Mouse (Mus musculus): ENCODE results near the gene Mef2d.
"Not testable (repeated sequence)": the region's sequence is repeated elsewhere in the genome, so short reads cannot be mapped to it uniquely, and the experiment has no call there.

Mef2d gene

DNA sequence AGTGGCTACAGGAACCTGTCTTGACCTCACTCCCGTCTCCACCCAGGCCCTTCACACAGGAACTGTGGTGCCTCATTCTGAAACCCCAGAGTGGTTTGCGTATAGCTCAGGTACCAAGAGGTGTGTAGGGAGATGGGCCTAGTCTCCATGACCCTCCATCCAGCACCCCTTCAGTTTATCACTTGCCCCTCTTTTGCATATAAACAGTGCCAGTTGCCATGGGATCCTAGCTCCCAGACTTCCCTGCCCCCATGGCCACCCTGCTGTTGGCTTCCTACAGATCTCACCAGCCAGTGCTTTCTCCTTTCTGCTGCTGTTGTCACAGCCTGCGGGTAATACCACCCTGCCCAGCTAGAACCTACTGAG lies 8.8 kb downstream of the Mef2d start:
- no peak for DNase-seq

DNA sequence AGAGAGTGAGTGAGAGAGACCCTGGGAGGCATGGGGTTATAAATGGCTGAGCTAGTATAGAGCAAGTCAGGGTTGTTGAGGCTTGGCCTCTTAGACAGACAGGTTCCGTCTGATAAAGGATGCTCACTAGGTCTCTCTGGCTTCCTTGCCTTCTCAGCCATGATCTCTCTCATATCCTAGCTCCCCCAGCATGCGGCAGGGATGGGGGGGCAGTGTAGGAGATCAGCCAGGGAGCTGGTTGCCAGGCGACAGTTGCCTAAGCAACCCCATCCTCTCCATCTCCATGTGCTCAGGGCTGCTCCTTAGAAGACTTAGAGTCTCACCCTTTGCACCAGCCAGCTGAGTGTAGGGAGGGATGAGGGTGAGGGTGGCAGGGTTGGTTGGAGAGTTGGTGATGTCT lies 9.9 kb downstream of the Mef2d start:
- DNase-seq = no peak

DNA sequence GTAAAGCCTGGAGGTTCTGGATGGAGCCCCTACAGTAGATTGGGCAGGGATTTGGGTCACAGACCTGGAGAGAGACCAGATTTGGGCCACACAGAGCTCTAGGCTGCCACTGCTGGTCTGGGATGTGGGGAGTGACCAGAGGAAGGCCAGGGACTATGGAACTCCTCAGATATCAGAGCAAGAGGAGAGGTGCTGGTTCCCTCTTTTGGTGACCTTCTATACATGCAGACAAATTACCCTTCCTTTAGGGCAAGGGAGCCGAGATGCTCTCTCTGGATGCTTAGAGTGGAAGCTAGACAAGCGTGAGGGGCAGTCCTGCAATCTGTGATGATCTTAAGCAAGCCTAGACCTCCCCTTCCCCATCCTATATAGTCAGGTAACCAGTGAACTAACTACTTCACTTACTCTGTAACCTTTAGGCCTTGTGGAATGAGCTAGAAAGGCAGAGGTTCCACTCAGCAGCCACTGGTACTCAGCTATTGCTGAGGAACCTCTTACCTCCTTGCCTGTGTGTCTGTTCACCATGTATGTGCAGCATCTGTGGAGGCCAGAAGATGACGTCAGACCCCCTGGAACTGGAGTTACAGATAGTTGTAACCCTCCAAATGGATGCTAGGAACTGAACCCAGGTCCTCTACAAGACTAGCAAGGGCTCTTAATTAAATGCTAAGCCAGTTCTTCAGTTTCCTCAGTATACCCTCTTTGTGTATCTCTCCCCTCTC lies 11.3 kb downstream of the Mef2d start:
- no peak for DNase-seq

DNA sequence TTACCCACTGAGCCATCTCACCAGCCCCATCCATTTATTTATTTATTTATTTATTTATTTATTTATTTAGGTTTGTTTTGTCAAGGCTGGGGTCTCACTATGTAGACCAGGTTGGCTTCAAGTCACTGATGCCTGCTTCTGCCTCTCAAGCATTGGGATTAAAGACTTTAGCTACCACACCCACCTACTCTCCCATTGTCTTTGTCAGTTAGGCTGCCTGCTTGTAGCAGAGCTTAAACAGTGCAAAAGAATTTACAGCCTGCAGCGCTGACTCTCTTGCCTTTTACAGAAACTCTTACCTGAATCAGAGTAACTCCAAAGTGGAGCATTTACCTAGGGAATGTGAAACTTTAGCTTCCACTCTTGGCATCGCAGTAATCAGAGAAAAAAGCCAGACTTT lies 12.1 kb downstream of the Mef2d start:
- no peak for DNase-seq

DNA sequence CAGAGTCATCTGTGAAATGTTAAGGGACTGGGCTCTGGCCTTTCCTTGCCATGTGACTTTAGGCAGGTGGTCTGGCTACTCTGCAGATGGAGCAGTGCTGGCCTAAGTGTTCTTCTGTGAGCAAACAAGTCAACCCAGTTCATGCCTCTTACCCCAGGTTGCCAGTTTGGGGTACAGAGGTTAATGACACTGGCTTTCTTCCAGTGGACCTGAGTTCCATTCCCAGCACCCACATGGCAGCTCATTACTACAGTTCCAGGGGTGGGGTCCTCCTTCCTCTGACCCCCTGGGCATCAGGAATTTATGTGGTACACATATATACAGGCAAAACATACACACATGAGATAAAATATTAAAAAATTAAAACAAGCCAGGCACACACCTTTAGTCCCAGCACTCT lies 14.6 kb downstream of the Mef2d start:
- no peak for DNase-seq

DNA sequence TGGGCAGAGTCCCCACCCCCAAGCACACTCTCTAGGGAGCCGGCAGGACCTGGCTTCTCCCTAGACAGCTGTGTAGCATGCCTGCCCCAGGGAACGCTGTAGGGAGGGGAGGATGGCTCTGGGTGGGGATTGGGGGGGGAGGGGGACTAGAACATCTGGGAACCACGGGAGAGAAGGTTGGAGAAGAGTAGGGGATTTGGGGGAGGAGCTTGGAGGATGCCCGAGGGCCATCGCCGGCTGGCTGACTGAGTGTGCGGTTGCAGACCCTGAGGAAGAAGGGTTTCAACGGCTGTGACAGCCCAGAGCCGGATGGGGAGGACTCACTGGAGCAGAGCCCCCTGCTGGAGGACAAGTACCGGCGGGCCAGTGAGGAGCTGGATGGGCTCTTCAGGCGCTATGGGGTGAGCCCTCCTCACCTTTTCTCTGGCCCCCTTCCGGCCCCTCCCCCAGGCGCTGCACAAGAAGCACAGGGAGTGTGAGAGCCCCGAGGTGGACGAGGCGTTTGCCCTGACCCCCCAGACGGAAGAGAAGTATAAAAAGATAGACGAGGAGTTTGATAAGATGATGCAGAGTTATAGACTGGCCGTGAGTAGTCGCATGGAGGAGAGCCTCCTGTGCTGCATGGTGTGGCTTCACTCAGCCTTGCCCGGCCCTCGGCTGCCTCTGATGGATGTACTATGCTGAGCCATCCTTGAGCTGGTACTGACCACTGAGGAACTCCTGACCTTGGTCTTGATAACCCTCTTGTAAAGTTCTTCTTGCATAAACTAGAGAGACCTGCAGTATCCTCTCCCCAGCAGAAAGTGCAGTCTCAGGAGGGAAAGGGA lies 15.8 kb downstream of the Mef2d start:
- peak in 1 of 2 experiments; percentile 48 for DNase-seq

DNA sequence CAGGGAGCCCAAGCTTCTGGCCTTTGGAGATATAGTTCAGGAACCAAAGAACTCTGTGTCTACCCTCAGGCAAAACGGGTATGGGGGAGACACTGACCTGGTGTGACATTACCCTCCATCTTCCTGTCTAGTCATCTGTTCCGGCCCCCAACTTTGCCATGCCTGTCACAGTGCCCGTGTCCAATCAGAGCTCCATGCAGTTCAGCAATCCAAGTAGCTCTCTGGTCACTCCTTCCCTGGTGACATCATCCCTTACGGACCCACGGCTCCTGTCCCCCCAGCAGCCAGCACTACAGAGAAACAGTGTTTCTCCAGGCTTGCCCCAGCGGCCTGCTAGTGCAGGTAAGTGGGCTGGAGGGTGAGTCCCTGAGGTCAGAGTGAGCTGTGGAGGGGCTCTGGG lies 16.8 kb downstream of the Mef2d start:
- DNase-seq = no peak

DNA sequence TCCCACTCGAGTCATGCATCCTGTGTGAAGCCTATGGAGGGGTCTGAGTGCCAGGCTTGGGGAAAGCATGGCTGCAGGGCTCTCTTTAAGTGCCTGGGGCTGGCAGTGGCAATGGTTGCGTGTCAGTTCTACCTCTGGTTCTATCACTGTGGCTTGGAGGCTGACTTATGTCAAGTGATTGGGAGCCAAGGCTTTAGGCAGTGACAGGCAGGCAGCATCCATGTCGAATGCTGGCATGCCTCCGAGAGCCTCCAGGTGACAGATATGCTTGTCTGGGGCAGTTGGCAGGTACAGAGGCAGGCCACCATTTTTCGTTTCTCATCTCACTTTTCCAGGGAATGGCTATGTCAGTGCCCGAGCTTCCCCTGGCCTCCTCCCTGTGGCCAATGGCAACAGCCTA lies 18.7 kb downstream of the Mef2d start:
- no peak for DNase-seq

DNA sequence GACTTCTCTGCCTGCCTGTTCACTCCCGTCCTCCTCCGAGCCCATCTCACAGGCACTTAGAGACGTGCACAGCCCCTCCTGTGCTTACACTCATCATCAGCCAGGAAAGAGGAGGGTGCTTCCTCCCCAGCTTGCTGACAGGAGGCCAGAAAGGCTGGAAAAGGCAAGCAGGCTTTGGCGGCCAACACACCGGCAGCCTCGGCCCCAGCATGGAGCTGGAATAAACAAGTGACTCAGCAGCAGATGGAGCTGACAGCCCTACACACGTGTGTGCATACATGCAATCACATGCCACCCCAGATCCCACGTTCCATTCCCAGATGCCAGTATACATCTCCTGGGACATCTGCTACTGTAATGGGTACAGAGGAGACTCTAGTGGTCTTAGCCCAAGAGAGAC lies 20.1 kb downstream of the Mef2d start:
- no peak for DNase-seq

DNA sequence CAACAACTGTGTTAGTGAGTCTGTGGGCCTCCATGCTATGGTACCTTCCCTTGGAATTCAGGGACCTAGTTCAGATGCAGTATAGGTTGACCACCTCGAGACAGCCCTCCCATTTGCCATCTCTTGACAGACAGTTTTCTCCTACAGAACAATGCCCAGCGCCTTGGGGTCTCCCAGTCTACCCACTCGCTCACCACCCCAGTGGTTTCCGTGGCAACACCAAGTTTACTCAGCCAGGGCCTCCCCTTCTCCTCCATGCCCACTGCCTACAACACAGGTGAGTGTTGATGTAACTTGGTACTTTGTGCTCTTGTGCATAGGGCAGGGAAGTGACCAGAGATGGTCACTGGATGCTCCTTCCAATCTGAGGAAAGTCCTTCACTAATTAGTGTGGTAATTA lies 20.6 kb downstream of the Mef2d start:
- DNase-seq = no peak

DNA sequence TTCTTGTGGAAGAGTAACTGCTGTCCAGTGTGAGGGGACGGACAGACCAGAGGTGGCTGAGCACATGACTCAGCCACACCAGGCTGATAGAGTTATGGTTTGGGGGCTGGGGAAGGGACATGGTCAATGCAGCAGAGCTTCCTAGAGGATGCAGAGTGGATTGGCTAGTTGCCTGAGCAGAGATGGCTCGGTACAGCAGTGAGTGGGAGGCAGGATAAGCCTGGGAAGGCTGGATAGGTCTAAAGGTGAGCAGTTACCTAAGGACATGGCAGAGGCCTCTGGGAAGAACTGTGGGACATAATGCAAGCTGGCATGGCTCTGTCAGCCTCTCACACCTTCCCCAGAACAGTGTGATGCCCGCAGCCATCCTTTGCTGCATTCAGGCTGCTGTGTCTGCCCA lies 21.7 kb downstream of the Mef2d start:
- no peak for DNase-seq

DNA sequence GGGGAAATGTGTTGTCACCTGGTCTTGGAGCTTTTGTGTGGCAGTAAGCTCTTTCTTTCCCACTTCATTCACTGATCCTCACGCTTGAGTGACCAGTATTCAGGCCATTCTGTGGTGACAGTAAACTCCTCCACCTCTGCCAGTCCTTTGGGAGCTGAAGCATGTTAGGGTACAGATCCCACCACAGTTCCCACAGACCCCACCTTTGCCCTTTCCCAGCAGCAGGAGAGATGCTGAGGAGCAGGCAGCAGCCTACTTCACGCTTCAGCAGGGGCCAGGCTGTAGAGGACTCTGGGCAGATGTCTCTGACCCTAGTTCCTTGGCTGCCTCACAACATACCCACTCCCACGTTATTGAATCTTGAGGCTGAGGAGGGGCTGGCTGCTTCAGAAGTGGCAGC lies 22.1 kb downstream of the Mef2d start:
- DNase-seq = no peak

DNA sequence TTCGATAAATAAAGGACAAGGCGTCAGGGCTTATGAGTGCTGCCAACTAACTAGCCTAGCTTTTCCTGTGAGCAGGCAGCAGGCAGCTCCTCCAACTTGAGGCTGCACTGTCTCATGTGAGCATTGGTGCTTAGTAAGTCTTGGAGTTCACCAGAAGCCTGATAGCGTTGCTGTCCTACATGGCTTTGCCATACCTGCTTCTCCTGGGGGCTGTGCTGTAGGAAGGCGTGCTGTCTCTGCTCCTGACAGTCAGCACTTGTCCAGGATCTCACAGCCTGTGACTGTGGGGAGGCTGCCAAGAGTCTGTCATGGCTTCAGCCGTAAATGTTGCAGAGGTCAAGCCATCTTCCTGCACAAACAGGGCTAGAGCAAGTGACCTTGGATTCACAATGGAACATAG lies 23.9 kb downstream of the Mef2d start:
- no peak for DNase-seq

DNA sequence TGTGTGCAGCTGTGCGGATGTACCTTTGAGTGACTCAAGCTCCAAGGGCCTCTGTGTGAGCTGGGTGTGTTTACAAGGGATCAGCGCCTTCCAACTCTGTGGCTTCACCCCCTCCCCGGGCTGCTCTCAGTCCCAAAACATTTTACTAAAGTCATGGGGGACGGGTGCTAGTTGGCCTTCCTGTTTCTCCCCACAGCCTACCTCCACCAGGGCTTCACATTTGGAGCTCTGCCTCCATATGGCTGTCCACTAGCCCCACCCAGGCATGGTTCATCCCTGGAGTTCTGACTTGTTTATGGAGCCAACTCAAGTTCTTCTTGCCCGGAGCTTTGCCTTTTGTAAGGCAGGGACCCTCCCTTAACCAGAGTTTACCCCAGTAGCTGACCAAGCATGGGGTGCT lies 28.2 kb downstream of the Mef2d start:
- DNase-seq = no peak

DNA sequence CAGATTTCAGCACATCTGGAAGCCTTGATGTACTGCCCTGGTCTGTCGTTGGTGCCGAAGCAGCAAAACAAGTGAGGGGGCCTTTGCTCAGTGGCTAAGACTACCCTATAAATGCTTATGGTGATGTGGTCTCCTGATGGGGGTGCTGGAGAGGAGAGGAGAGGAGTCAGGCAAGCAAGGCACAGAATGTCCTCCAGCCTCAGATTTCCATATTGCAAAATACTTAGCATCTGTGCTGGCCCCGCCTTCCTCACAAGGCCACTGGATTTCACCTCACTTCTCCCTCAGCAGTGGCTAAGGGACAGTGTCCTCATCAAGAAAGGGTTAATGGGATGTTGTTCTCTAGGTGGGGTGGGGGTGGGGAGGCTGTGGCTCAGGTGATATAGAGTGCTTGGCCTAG lies 30.3 kb downstream of the Mef2d start:
- no peak for DNase-seq

DNA sequence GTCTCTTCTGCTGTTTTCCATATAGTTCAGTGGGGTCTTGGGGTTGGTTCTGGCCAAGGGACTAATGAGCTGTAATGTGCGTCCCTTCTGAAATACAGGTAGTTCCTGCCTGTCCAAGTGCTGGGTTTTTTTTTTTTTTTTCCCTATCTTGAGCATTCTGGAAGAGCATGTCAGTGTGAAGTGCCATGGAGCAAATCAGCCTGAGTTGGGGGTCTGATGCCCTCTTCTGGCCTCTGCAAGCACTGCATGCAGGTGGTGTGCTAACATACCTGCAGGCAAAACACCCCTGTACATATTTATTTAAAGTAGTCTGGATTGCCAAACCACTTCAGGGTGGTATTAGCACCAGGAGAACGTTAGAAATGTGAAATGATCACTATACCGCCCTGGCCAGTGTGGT lies 31.2 kb downstream of the Mef2d start:
- DNase-seq = peak; percentile 46 to 71

DNA sequence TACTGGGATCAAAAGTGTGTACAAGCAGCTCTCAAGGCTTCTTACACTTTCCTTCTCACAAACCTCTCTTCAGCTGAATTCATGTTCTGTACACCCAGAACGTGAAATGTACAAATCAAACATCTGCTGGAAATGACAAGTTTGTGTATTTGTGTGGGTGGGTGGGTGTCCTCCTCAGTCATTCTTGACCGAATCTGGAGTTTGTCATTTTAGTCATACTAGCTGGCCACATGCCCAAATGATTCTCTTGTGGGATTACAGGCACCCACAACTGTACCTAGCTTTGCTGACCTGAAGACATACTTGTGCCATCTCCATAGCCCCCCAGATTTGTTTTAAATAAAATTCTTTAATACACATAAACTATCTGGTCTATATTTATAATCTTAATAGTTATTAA lies 32.7 kb downstream of the Mef2d start:
- no peak for DNase-seq

DNA sequence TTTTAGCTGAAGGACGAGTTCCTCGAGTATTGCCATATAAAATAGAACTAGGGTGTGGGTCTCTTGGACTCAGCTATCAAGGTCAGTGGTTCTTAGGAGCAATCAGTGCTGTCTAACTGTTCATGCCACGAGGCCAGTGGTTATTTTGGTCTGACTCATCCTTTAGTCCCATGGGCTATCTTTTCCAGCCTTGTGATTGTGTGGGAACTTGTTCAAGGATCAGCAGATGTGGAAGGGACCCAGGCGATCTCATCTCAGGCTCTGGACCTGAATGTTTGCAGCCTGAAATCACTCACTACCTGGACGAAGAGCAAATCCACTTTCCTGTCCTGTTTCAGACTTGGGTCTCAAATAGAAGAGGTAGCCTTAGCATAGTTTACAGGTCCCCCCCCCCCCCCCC lies 34.9 kb downstream of the Mef2d start:
- no peak for DNase-seq

DNA sequence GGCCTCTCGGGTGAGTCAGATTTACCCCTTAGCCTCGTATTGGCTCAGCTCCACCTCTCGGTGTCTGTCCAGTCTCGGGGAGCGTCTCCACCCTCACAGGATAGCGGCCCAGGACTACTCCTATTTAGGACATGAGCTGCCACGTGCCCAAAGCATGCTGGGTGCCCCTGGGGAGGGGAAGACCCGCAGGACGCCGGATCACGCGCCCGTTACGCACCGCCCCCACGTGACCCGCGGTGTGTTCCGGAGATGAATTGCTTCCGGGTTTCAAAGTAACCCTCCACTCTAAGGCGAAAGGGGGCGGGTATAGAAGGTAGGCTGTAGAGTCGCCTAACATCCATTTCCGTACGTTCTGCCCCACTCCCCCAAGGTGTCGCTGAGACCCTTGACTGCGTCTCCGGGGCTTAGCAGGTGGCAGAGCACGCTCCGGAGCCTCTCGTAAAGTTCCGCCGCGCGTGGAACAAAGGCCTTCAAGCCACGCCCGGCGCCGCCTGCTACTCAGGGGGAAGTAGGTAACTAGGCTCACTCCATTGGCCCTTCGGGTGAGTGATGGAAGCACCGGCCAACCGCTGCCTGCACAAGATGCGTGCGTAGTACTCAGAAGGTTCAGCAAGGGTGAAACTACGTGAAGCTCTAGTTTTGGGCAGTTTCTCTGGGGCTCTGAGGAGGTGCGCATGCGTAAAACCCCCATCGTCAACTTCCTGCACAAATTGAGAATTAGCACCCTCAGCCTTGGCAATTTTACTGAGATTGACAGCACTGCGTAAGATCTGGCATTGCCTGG lies 35.6 kb downstream of the Mef2d start:
- DNase-seq = peak; percentile 98

DNA sequence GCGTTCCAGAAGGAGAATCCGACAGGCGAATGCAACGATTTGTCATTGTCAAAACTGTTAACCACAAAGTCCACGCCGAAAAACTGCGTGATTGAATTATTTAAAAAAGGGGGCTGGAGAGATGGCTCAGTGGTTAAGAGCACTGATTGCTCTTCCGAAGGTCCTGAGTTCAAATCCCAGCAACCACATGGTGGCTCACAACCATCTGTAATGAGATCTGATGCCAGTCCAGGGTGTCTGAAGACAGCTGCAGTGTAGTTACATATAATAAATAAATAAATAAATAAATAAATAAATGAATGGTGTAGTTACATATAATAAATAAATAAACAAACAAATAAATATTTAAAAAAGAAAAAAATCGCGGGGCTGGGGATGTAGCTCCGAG lies 36.2 kb downstream of the Mef2d start:
- DNase-seq = not testable (repeated sequence)

DNA sequence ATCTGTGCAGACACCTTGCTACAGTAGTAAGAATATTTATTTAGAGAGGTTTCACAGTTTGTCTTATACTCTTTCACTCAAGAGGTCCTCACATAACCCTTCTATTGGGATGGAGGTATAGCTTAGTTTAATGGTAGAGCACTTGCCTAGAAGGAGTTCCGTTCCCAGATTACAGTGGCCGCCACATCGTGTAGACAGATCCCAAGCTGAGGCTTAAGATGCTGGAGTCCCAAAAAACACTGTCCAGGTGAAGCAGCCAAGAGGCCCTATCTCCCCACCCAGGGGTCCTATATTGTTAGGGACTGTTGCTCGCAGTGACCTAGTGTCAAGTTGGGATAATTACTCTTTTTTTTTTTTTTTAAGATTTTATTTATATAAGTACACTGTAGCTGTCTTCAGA lies 36.8 kb downstream of the Mef2d start:
- no peak for DNase-seq

DNA sequence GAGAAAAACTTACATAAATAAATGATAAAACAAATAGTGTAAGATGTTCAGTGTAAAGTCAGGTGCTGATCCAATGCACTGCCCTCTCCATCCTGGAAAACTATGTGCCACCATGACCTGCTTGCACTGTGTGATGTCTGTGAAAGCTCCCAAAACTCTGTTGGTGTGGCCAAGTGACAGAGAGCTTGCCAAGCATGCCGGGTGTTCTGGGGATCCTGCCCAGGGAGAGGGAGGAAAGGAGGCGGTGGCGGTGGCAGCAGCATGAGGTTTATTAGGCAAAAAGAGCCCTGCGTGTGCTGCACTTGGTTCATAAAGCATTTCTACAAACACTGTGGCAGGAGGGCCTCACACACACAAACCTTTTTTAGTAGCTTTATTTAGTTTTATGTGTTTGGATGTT lies 39.2 kb downstream of the Mef2d start:
- no peak for DNase-seq

DNA sequence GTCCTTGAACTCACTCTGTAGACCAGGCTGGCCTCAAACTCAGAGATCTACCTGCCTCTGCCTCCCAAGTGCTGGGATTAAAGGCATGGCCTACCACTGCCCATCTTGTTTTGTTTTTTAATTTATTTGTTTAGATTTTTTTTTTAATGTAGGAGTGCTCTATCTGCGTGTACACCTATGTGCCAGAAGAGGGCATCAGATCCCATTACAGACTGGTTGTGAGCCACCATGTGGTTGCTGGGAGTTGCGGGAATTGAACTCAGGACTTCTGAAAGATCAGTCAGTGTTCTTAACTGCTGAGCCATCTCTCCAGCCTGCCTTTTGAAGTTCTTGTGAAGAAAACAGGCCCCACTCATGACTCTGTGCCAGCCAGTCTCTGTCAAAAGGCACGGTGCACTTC lies 44.3 kb downstream of the Mef2d start:
- DNase-seq = no peak

DNA sequence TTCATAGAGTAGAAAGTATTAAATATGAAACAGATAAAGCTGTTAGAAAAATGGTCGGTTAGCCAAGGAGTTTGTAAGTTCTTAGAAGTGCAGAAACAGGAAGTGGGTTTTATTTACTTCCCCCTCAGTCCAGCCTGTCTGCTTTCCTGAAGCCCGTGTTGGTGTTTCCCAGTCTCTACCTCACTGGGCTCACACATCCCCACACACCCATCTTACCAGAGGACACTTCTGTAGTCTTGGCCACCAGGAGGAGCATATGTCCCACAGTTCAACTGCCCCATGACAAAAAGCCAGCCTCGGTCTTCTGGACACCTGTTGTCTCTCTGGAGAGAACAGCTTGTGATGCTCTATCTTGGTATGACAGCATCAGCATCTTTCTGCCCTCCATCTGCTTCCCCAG lies 49.0 kb downstream of the Mef2d start:
- no peak for DNase-seq
